Mouse (Mus musculus): Measurements from ENCODE around the gene Galnt9. TPM values are rescaled to one million over a fixed set of nuclear protein-coding genes. Genes with fewer than 3 reads are reported as not detected.

The Galnt9 gene
- total and polyA plus RNA-seq, 2 experiments, result 0.05 TPM; not detected in 1

GRCm38 (mm10) chr5:110523296-110523695 is 20.9 kb upstream of the Galnt9 start:
- H3K4me1 ChIP-seq (ENCODE audit: control insufficient read depth, insufficient read depth, low read length), result no peaks in the 10 kb centered on the region
- no peak overlapping the region for H3K27ac ChIP-seq (replicated peaks; ENCODE audit: insufficient read depth, low read depth, low read length)
- H3K9ac ChIP-seq (ENCODE audit: low read depth, low read length), result no peak overlapping the region
- H3K27me3 ChIP-seq (ENCODE audit: control insufficient read depth, insufficient read depth, low read length), result no peaks in the 10 kb centered on the region
- WGBS, result 69% methylated on average over 4 of the region's 4 CpGs
- H3K4me3 ChIP-seq (ENCODE audit: insufficient read depth, low read depth, low read length), result no peak overlapping the region
- no peaks in the 10 kb centered on the region for H3K36me3 ChIP-seq (ENCODE audit: control insufficient read depth, insufficient read depth, low read length)
- TF ChIP-seq CTCF (IDR thresholded peaks at IDR 0.05; ENCODE audit: low read depth, low read length), result no peak
- no peak for TF ChIP-seq POLR2A (IDR thresholded peaks at IDR 0.05; ENCODE audit: extremely low read depth, insufficient read depth, low read length)
- no peak for DNase-seq (ENCODE audit: extremely low read depth, low read depth, low spot score)
- H3K79me2 ChIP-seq (ENCODE audit: control insufficient read depth, insufficient read depth, low read length), result no peaks in the 10 kb centered on the region

DNA sequence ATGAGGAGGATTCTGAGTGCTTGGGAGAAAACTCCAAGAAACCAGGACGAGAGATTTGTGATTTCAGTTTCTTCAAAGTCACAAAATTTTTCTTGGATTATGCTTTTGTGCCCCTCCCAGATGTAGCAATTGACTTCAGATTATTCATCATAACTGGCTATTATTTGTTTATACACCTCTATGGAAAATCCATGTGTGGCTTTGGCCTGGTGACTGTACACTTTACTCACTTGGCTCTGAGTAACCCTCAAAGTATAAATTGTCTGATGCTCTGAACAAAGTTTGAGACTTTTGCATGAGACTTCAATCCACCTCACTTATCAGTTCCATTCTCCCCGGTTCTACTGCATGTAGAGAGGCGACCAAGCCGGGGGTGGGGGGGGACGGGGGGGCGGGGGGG is 18.5 kb upstream of the Galnt9 start:
- WGBS, result 75% methylated on average over 6 of the region's 6 CpGs
- no peaks in the 10 kb centered on the region for H3K4me1 ChIP-seq (ENCODE audit: control insufficient read depth, insufficient read depth, low read length)
- no peaks in the 10 kb centered on the region for H3K36me3 ChIP-seq (ENCODE audit: control insufficient read depth, insufficient read depth, low read length)

GRCm38 (mm10) chr5:110526556-110526955 is 17.6 kb upstream of the Galnt9 start:
- H3K4me3 ChIP-seq (ENCODE audit: insufficient read depth, low read depth, low read length), result no peak overlapping the region
- TF ChIP-seq CTCF (IDR thresholded peaks at IDR 0.05; ENCODE audit: low read depth, low read length) (no peak), POLR2A (IDR thresholded peaks at IDR 0.05; ENCODE audit: extremely low read depth, insufficient read depth, low read length) (no peak)
- no peaks in the 10 kb centered on the region for H3K27me3 ChIP-seq (ENCODE audit: control insufficient read depth, insufficient read depth, low read length)
- H3K27ac ChIP-seq (replicated peaks; ENCODE audit: insufficient read depth, low read depth, low read length), result no peak overlapping the region
- 87% methylated on average over 4 of the region's 4 CpGs for WGBS
- no peak overlapping the region for H3K9ac ChIP-seq (ENCODE audit: low read depth, low read length)
- H3K4me1 ChIP-seq (ENCODE audit: control insufficient read depth, insufficient read depth, low read length), result no peaks in the 10 kb centered on the region
- H3K36me3 ChIP-seq (ENCODE audit: control insufficient read depth, insufficient read depth, low read length), result no peaks in the 10 kb centered on the region
- DNase-seq (ENCODE audit: extremely low read depth, low read depth, low spot score), result no peak
- H3K79me2 ChIP-seq (ENCODE audit: control insufficient read depth, insufficient read depth, low read length), result no peaks in the 10 kb centered on the region

More for the DNA sequence above, 18.5 kb upstream of the Galnt9 start:
- no peak for TF ChIP-seq CTCF (IDR thresholded peaks at IDR 0.05; ENCODE audit: low read depth, low read length)
- TF ChIP-seq POLR2A (IDR thresholded peaks at IDR 0.05; ENCODE audit: extremely low read depth, insufficient read depth, low read length), result no peak
- no peak overlapping the region for H3K9ac ChIP-seq (ENCODE audit: low read depth, low read length)
- no peaks in the 10 kb centered on the region for H3K27me3 ChIP-seq (ENCODE audit: control insufficient read depth, insufficient read depth, low read length)
- H3K27ac ChIP-seq (replicated peaks; ENCODE audit: insufficient read depth, low read depth, low read length), result no peak overlapping the region
- no peak for DNase-seq (ENCODE audit: extremely low read depth, low read depth, low spot score)
- no peaks in the 10 kb centered on the region for H3K79me2 ChIP-seq (ENCODE audit: control insufficient read depth, insufficient read depth, low read length)
- H3K4me3 ChIP-seq (ENCODE audit: insufficient read depth, low read depth, low read length), result no peak overlapping the region

DNA sequence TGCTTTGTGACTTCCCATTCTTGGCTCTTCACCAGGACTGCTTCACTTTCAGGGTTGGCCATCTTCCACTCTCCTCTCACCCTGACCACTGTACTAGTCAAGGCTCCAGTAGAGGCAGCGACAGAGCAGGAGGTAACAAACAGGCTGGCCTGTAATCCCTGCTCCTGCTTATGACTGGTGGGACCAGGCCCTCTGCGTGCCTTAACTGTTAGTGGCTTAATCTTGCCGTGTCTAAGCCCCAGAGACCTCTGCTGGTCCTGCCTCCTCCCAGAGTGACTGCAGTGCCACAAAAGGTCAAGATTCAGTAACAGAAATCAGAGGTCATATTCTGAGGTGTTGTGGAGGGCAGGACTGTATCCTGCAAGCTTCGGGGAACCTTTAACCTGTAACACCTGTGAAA is 13.1 kb upstream of the Galnt9 start:
- Histone ChIP-seq H3K27me3 (ENCODE audit: control insufficient read depth, insufficient read depth, low read length) (no peaks in the 10 kb centered on the region), H3K36me3 (ENCODE audit: control insufficient read depth, insufficient read depth, low read length) (no peaks in the 10 kb centered on the region), H3K79me2 (ENCODE audit: control insufficient read depth, insufficient read depth, low read length) (no peaks in the 10 kb centered on the region), H3K4me1 (ENCODE audit: control insufficient read depth, insufficient read depth, low read length) (no peaks in the 10 kb centered on the region), H3K9ac (ENCODE audit: low read depth, low read length) (no peak overlapping the region), H3K27ac (replicated peaks; ENCODE audit: insufficient read depth, low read depth, low read length) (no peak overlapping the region), H3K4me3 (ENCODE audit: insufficient read depth, low read depth, low read length) (no peak overlapping the region)
- TF ChIP-seq POLR2A (IDR thresholded peaks at IDR 0.05; ENCODE audit: extremely low read depth, insufficient read depth, low read length) (no peak), CTCF (IDR thresholded peaks at IDR 0.05; ENCODE audit: low read depth, low read length) (no peak)
- 70% methylated on average over 4 of the region's 4 CpGs for WGBS
- DNase-seq (ENCODE audit: extremely low read depth, low read depth, low spot score), result no peak

DNA sequence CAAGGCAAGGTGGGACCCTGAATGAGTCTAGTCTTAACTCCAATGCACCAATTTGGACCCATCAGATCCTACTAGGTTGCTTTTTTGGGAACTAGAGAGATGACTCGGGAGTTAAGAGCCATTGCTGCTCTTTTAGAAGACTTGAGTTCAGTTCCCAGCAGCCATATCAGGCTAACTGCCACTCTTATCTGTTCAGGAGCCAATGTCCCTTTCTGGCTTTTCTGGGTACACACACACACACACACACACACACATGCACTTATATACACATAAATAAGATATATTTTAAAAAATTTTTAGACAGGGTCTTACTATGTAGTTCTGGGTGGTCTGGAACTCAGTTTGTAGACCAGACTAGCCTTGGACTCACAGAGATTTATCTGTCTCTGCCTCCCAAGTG is 9.8 kb upstream of the Galnt9 start:
- TF ChIP-seq CTCF (IDR thresholded peaks at IDR 0.05; ENCODE audit: low read depth, low read length), result no peak
- no peak for TF ChIP-seq POLR2A (IDR thresholded peaks at IDR 0.05; ENCODE audit: extremely low read depth, insufficient read depth, low read length)
- Histone ChIP-seq H3K79me2 (ENCODE audit: control insufficient read depth, insufficient read depth, low read length) (no peaks in the 10 kb centered on the region), H3K36me3 (ENCODE audit: control insufficient read depth, insufficient read depth, low read length) (no peaks in the 10 kb centered on the region), H3K9ac (ENCODE audit: low read depth, low read length) (no peak overlapping the region), H3K4me3 (ENCODE audit: insufficient read depth, low read depth, low read length) (no peak overlapping the region), H3K27me3 (ENCODE audit: control insufficient read depth, insufficient read depth, low read length) (no peaks in the 10 kb centered on the region), H3K27ac (replicated peaks; ENCODE audit: insufficient read depth, low read depth, low read length) (no peak overlapping the region), H3K4me1 (ENCODE audit: control insufficient read depth, insufficient read depth, low read length) (no peaks in the 10 kb centered on the region)
- WGBS, result 50% methylated on average over 1 of the region's 1 CpGs
- no peak for DNase-seq (ENCODE audit: extremely low read depth, low read depth, low spot score)

DNA sequence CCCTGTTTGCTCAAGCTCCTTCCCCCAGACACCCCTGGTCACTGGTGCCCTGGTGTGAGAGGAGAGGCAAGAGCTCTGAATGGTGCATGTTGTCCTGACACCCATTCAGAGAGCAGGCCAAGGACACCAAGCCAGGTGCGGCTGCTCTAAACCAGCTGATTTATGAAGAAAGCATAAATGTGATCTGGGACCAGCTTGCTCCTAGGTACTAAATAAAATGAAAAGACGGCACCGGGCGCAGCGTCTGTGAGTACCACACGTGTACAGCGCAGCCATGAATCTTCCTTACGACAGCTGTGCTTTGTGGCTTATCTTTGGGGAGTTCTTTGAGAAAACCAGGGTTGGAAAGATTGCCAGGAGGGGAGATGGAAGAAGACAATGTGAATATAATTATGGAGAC is 8.2 kb upstream of the Galnt9 start:
- no peaks in the 10 kb centered on the region for H3K36me3 ChIP-seq (ENCODE audit: control insufficient read depth, insufficient read depth, low read length)
- H3K9ac ChIP-seq (ENCODE audit: low read depth, low read length), result no peak overlapping the region
- no peak overlapping the region for H3K27ac ChIP-seq (replicated peaks; ENCODE audit: insufficient read depth, low read depth, low read length)
- 92% methylated on average over 8 of the region's 8 CpGs for WGBS
- H3K27me3 ChIP-seq (ENCODE audit: control insufficient read depth, insufficient read depth, low read length), result no peaks in the 10 kb centered on the region
- TF ChIP-seq POLR2A (IDR thresholded peaks at IDR 0.05; ENCODE audit: extremely low read depth, insufficient read depth, low read length), result no peak
- TF ChIP-seq CTCF (IDR thresholded peaks at IDR 0.05; ENCODE audit: low read depth, low read length), result no peak
- no peaks in the 10 kb centered on the region for H3K4me1 ChIP-seq (ENCODE audit: control insufficient read depth, insufficient read depth, low read length)
- no peak for DNase-seq (ENCODE audit: extremely low read depth, low read depth, low spot score)
- H3K79me2 ChIP-seq (ENCODE audit: control insufficient read depth, insufficient read depth, low read length), result no peaks in the 10 kb centered on the region
- H3K4me3 ChIP-seq (ENCODE audit: insufficient read depth, low read depth, low read length), result no peak overlapping the region
